Mouse (Mus musculus): ENCODE data around the gene F11r. TPM values are rescaled to one million over a fixed set of nuclear protein-coding genes. Genes with fewer than 3 reads are reported as not detected.

The F11r gene
- total RNA-seq, 2 experiments from 2014 or later, result 4.2 to 6.0 TPM

DNA sequence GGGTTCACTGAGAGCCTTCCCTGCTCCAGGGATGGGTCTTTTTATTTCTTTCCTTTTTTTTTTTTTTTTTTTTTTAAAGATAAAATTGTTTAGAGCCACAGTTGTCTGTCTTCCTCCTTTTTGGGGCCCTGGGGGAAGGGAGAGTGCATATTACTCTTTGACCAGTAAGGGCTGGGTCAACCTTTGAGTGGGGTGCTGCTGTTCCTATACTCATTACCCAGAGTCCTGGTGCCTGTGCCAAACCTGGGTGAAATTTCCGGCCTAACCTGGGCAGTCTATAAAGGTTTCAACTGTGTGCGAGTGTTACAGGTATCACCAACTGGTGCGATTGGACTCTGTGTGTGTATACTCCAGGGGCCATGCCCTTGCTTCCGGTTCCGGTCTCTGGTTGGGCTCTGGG is 18.7 kb upstream of the F11r start, which contains the start of gene Tstd1:
TSS of gene Tstd1 (plus strand) at position 213 of the 400 bp plus-strand sequence.
- no peak for DNase-seq
- no peak for TF ChIP-seq CTCF (IDR thresholded peaks at IDR 0.05)
- no peak within 1 kb of the TSS for H3K4me3 ChIP-seq
- intact Hi-C loops (cut with DNase I), result loop anchor here (10.0 kb wide), 1 partner anchor 56 kb away; no protein-coding TSS in a partner anchor
- H3K27ac ChIP-seq, result no peak within 1 kb of the TSS

DNA sequence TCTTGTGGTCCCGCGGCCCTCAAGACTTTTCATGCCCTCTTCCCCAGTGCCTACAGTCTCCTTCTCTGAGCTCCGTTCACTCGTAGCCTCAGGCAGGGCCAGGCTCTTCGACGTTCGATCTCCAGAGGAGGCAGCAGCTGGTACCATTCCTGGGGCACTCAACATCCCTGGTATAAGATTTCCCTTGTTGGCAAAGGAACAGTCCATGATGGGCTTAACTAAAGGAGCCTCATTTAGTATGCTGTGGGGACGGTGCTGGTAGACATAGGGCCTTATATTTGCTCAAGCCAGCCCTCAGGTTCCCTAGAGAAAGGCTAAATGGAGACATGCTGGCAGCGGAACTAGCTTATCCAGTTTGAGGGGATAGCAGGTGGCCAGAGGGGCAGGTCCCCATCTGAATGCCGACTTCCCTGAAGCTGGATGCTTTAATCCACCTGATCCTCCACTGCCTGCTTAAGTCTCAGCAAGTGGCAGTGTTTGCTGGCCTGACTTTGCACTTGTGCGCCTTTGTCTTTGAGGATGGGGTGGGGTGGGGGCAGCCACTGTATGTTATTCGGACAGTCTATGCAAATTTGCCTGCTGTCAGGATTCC is 17.9 kb upstream of the F11r start:
- no peak for DNase-seq
- H3K4me3 ChIP-seq, result no peak overlapping the region
- H3K27ac ChIP-seq, result no peak overlapping the region
- no peak for TF ChIP-seq CTCF (IDR thresholded peaks at IDR 0.05)
- intact Hi-C loops (cut with DNase I), result loop anchor here (10.0 kb wide), 1 partner anchor 55 kb away; no protein-coding TSS in a partner anchor

DNA sequence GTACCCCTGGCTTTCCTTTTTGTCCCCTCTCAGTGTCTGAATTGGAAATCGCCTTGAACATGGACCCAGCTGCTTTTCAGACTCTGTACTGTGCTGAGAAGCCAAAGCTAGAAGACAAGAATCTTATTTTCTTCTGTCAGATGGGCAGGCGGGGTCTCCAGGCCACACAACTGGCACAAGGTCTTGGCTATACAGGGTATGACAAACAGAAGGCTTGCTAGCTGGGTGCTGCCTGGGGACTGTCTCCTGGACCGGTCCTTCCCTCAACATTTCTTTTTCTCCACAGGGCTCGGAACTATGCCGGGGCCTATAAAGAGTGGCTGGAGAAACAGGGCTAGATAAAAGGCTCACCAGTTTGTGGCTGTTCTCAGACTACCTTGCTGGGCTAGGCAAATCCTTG is 17.4 kb upstream of the F11r start:
- H3K4me3 ChIP-seq, result no peak overlapping the region
- intact Hi-C loops (cut with DNase I), result loop anchor here (10.0 kb wide), 1 partner anchor 55 kb away; no protein-coding TSS in a partner anchor
- no peak for DNase-seq
- no peak overlapping the region for H3K27ac ChIP-seq
- TF ChIP-seq CTCF (IDR thresholded peaks at IDR 0.05), result no peak

- DNase-seq, result no peak
- H3K27ac ChIP-seq, result no peak overlapping the region
- intact Hi-C loops (cut with DNase I), result no loop called here
These were observed 14.7 kb upstream of the F11r start for GRCm38 (mm10) chr1:171422504-171423095.

DNA sequence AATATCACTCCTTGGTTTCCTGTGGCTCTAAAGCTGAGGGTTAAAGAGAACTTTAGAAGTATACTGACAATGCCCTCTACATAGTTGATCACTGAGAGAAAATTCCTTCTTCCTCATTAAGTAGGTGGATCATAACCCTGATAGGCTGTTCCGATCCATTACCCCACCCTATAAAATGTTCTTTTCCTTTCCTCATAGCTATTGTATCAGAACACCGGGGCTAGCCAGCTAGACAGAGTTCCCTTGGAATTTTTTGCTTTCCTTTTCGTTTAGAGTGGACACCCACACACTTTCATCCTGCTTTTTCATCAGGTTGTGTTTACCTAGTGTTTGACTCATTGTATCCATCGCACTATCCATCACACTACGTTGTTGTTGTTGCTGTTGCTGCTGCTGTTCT is 12.7 kb upstream of the F11r start:
- no peak for DNase-seq
- TF ChIP-seq CTCF (IDR thresholded peaks at IDR 0.05), result no peak
- H3K27ac ChIP-seq, result no peak overlapping the region
- intact Hi-C loops (cut with DNase I), result no loop called here
- H3K4me3 ChIP-seq, result no peak overlapping the region

More at GRCm38 (mm10) chr1:171422504-171423095, 14.7 kb upstream of the F11r start:
- no peak for TF ChIP-seq CTCF (IDR thresholded peaks at IDR 0.05)
- H3K4me3 ChIP-seq, result no peak overlapping the region

DNA sequence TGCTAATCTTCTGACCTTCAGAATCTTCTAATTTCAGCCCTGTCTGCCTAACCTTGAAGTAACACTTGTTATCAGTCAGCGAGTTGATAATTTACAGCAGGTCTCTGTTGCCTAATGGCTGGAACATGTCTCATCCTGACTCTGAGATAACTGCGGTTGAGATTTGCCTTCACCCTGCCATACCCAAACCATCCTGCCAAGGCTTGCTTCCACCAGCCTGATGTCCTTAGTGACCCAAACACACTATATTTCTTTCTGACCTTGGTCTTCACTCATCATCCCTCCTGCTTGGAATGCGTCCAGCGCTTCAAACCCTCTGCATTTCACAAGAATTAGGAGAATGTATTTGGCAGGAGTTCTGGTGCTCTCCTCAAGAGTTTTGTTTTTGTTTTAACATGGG is 12.2 kb upstream of the F11r start:
- intact Hi-C loops (cut with DNase I), result no loop called here
- no peak for DNase-seq
- no peak overlapping the region for H3K27ac ChIP-seq

DNA sequence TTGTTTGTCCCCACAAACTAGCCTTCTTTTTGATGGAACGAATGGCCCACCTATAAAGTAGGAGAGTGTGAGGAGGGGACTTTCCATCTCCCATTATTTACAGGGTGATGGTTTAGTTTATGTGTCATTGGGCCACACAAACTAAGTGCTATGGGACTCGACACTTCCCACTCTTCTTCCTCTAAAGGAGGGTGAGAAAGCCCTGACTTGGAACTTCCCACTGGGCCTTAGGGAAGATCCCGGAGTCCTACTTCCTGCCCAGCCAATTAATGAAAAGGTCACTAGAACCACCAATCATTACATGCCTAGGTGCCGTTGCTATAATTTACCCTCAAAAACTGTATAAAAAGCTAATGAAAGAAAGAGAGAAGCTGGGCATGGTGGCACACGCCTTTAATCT is 5.2 kb upstream of the F11r start:
- no peak for TF ChIP-seq CTCF (IDR thresholded peaks at IDR 0.05)
- H3K27ac ChIP-seq, result no peak overlapping the region
- no peak overlapping the region for H3K4me3 ChIP-seq
- intact Hi-C loops (cut with DNase I), result no loop called here
- no peak for DNase-seq

More for the DNA sequence above, 12.2 kb upstream of the F11r start:
- H3K4me3 ChIP-seq, result no peak overlapping the region
- TF ChIP-seq CTCF (IDR thresholded peaks at IDR 0.05), result no peak

DNA sequence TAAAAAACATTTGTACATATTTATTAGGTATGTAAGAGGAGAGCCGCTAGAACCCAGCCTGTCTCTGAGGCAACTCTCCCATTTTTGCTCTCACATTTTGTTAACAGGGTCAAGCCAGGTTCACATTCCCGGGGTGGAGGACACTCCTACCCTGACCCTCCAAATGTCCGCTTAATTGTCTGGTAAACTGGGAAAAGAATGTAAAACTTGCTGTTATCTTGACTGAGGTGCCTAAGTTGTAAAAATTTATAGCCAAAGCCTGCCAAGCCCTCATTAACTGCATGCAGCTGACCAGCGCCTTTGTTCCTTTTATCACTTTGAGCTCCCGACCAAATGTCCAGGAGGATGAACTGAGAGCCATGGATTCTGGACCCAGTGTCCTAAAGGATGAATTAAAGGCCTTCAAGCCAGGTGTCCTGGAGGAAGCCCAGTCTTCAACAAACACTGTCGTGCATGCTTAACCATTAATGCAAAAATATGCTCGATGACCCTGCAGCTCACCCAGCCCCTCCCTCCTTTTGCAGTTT is 2.0 kb upstream of the F11r start:
- intact Hi-C loops (cut with DNase I), result no loop called here
- TF ChIP-seq CTCF (IDR thresholded peaks at IDR 0.05), result no peak
- Histone ChIP-seq H3K4me3 (no peak overlapping the region), H3K27ac (no peak overlapping the region)
- DNase-seq, result no peak

GRCm38 (mm10) chr1:171435974-171436373 is 1.4 kb upstream of the F11r start:
- DNase-seq, result no peak
- intact Hi-C loops (cut with DNase I), result no loop called here
- no peak for TF ChIP-seq CTCF (IDR thresholded peaks at IDR 0.05)

GRCm38 (mm10) chr1:171438014-171438670 is 807 bp downstream of the F11r start:
- Histone ChIP-seq H3K27ac (peak overlapping the region; percentile 79), H3K4me3 (peak overlapping the region; percentile 68)
- intact Hi-C loops (cut with DNase I), result no loop called here
- no peak for TF ChIP-seq CTCF (IDR thresholded peaks at IDR 0.05)
- no peak for DNase-seq

More at GRCm38 (mm10) chr1:171435974-171436373, 1.4 kb upstream of the F11r start:
- H3K27ac ChIP-seq, result no peak overlapping the region
- H3K4me3 ChIP-seq, result no peak overlapping the region

GRCm38 (mm10) chr1:171439072-171439471 is 1.7 kb downstream of the F11r start:
- no peak for DNase-seq
- intact Hi-C loops (cut with DNase I), result no loop called here
- TF ChIP-seq CTCF (IDR thresholded peaks at IDR 0.05), result no peak
- Histone ChIP-seq H3K27ac (peak overlapping the region; percentile 79), H3K4me3 (peak overlapping the region; percentile 68)

GRCm38 (mm10) chr1:171440025-171440725 is 2.8 kb downstream of the F11r start:
- peak overlapping the region; percentile 79 for H3K27ac ChIP-seq
- peak; percentile 1; the same call in 1 of the 2 replicates for TF ChIP-seq CTCF (IDR thresholded peaks at IDR 0.05)
- peak; percentile 53 for DNase-seq
- H3K4me3 ChIP-seq, result peak overlapping the region; percentile 68
- intact Hi-C loops (cut with DNase I), result no loop called here
